Mouse (Mus musculus): Measurements from ENCODE around the gene Dagla. TPM values are rescaled to one million over a fixed set of nuclear protein-coding genes. Genes with fewer than 3 reads are reported as not detected.

The Dagla gene
- polyA plus RNA-seq, 1 experiment: 5.6 TPM

GRCm38 (mm10) chr19:10213796-10214471, 90.7 kb downstream of the Dagla start:
- no peaks in the 10 kb centered on the region for H3K27me3 ChIP-seq (ENCODE audit: control insufficient read depth, insufficient read depth, low read length)
- H3K27ac ChIP-seq (ENCODE audit: insufficient read depth, low read depth, low read length): no peak overlapping the region
- H3K36me3 ChIP-seq (ENCODE audit: control insufficient read depth, insufficient read depth, low read length): peaks cover 49% of the 10 kb centered on the region
- H3K4me3 ChIP-seq (ENCODE audit: low read depth, low read length): no peak overlapping the region
- WGBS: 91% methylated on average over 10 of the region's 10 CpGs
- no peak for TF ChIP-seq POLR2A (IDR thresholded peaks at IDR 0.05; ENCODE audit: low read depth, low read length)
- TF ChIP-seq CTCF (IDR thresholded peaks at IDR 0.05; ENCODE audit: extremely low read depth, insufficient read length, insufficient replicate concordance, low read depth, low read length): no peak
- H3K4me1 ChIP-seq (ENCODE audit: control insufficient read depth, insufficient read depth, insufficient read length, low read length): no peaks in the 10 kb centered on the region

- Histone ChIP-seq H3K36me3 (ENCODE audit: control insufficient read depth, insufficient read depth, low read length) (peaks cover 57% of the 10 kb centered on the region), H3K27me3 (ENCODE audit: control insufficient read depth, insufficient read depth, low read length) (no peaks in the 10 kb centered on the region), H3K27ac (ENCODE audit: insufficient read depth, low read depth, low read length) (no peak overlapping the region), H3K4me3 (ENCODE audit: low read depth, low read length) (no peak overlapping the region), H3K4me1 (ENCODE audit: control insufficient read depth, insufficient read depth, insufficient read length, low read length) (no peaks in the 10 kb centered on the region)
- WGBS: 74% methylated on average over 4 of the region's 4 CpGs
- TF ChIP-seq CTCF (IDR thresholded peaks at IDR 0.05; ENCODE audit: extremely low read depth, insufficient read length, insufficient replicate concordance, low read depth, low read length): no peak
- TF ChIP-seq POLR2A (IDR thresholded peaks at IDR 0.05; ENCODE audit: low read depth, low read length): no peak
Measured at GRCm38 (mm10) chr19:10210885-10211284, 93.8 kb downstream of the Dagla start.

GRCm38 (mm10) chr19:10208851-10209250, 95.8 kb downstream of the Dagla start:
- H3K36me3 ChIP-seq (ENCODE audit: control insufficient read depth, insufficient read depth, low read length): peaks cover 50% of the 10 kb centered on the region
- WGBS: 73% methylated on average over 3 of the region's 3 CpGs
- no peak overlapping the region for H3K4me3 ChIP-seq (ENCODE audit: low read depth, low read length)

GRCm38 (mm10) chr19:10205051-10205450, 99.6 kb downstream of the Dagla start:
- H3K36me3 ChIP-seq (ENCODE audit: control insufficient read depth, insufficient read depth, low read length): peaks cover 35% of the 10 kb centered on the region
- TF ChIP-seq CTCF (IDR thresholded peaks at IDR 0.05; ENCODE audit: extremely low read depth, insufficient read length, insufficient replicate concordance, low read depth, low read length): no peak
- TF ChIP-seq POLR2A (IDR thresholded peaks at IDR 0.05; ENCODE audit: low read depth, low read length): no peak
- H3K27me3 ChIP-seq (ENCODE audit: control insufficient read depth, insufficient read depth, low read length): no peaks in the 10 kb centered on the region
- H3K27ac ChIP-seq (ENCODE audit: insufficient read depth, low read depth, low read length): no peak overlapping the region
- 45% methylated on average over 6 of the region's 6 CpGs for WGBS
- H3K4me3 ChIP-seq (ENCODE audit: low read depth, low read length): no peak overlapping the region
- H3K4me1 ChIP-seq (ENCODE audit: control insufficient read depth, insufficient read depth, insufficient read length, low read length): no peaks in the 10 kb centered on the region

More at GRCm38 (mm10) chr19:10208851-10209250, 95.8 kb downstream of the Dagla start:
- H3K27me3 ChIP-seq (ENCODE audit: control insufficient read depth, insufficient read depth, low read length): no peaks in the 10 kb centered on the region
- no peak overlapping the region for H3K27ac ChIP-seq (ENCODE audit: insufficient read depth, low read depth, low read length)
- H3K4me1 ChIP-seq (ENCODE audit: control insufficient read depth, insufficient read depth, insufficient read length, low read length): no peaks in the 10 kb centered on the region
- TF ChIP-seq CTCF (IDR thresholded peaks at IDR 0.05; ENCODE audit: extremely low read depth, insufficient read length, insufficient replicate concordance, low read depth, low read length): no peak
- TF ChIP-seq POLR2A (IDR thresholded peaks at IDR 0.05; ENCODE audit: low read depth, low read length): no peak

- peaks cover 35% of the 10 kb centered on the region for H3K36me3 ChIP-seq (ENCODE audit: control insufficient read depth, insufficient read depth, low read length)
- no peak overlapping the region for H3K4me3 ChIP-seq (ENCODE audit: low read depth, low read length)
- H3K27me3 ChIP-seq (ENCODE audit: control insufficient read depth, insufficient read depth, low read length): no peaks in the 10 kb centered on the region
- WGBS: 1% methylated on average over 5 of the region's 5 CpGs
- no peak for TF ChIP-seq CTCF (IDR thresholded peaks at IDR 0.05; ENCODE audit: extremely low read depth, insufficient read length, insufficient replicate concordance, low read depth, low read length)
- TF ChIP-seq POLR2A (IDR thresholded peaks at IDR 0.05; ENCODE audit: low read depth, low read length): no peak
- H3K4me1 ChIP-seq (ENCODE audit: control insufficient read depth, insufficient read depth, insufficient read length, low read length): no peaks in the 10 kb centered on the region
- peak overlapping the region; percentile 69; the same call in 1 of the 2 replicates for H3K27ac ChIP-seq (ENCODE audit: insufficient read depth, low read depth, low read length)
Measured at GRCm38 (mm10) chr19:10204616-10205001, 100.1 kb downstream of the Dagla start.

GRCm38 (mm10) chr19:10203848-10204615, 100.6 kb downstream of the Dagla start, which contains the start of the genes Tmem258 and Fen1:
TSS of gene Tmem258 (plus strand) at chr19:10204014.
TSS of gene Fen1 (minus strand) at chr19:10204169.
- WGBS: under 1% methylated on average over 40 of the region's 40 CpGs

More at GRCm38 (mm10) chr19:10203848-10204615, 100.6 kb downstream of the Dagla start, which contains the start of the genes Tmem258 and Fen1:
- no peaks in the 10 kb centered on the region for H3K27me3 ChIP-seq (ENCODE audit: control insufficient read depth, insufficient read depth, low read length)
- peaks cover 36% of the 10 kb centered on the region for H3K36me3 ChIP-seq (ENCODE audit: control insufficient read depth, insufficient read depth, low read length)
- no peak for TF ChIP-seq CTCF (IDR thresholded peaks at IDR 0.05; ENCODE audit: extremely low read depth, insufficient read length, insufficient replicate concordance, low read depth, low read length)
- peak; percentile 40 for TF ChIP-seq POLR2A (IDR thresholded peaks at IDR 0.05; ENCODE audit: low read depth, low read length)
- H3K4me3 ChIP-seq (ENCODE audit: low read depth, low read length): peak within 1 kb of the TSS; percentile 81
- H3K4me1 ChIP-seq (ENCODE audit: control insufficient read depth, insufficient read depth, insufficient read length, low read length): no peaks in the 10 kb centered on the region
- peak within 1 kb of the TSS; percentile 73 for H3K27ac ChIP-seq (ENCODE audit: insufficient read depth, low read depth, low read length)

All from small intestine, adult 2 months (tissue).